Mouse (Mus musculus) retina, postnatal 1 day (tissue): Measurements from ENCODE around the gene Meis3.

Experiments used
- DNase-seq: peaks from one replicate; pipeline ENCODE4 v3.0.0-alpha.2; 2012

Meis3 gene

GRCm38 (mm10) chr7:16160702-16161101, 14.2 kb upstream of the Meis3 start:
- no peak for DNase-seq

DNA sequence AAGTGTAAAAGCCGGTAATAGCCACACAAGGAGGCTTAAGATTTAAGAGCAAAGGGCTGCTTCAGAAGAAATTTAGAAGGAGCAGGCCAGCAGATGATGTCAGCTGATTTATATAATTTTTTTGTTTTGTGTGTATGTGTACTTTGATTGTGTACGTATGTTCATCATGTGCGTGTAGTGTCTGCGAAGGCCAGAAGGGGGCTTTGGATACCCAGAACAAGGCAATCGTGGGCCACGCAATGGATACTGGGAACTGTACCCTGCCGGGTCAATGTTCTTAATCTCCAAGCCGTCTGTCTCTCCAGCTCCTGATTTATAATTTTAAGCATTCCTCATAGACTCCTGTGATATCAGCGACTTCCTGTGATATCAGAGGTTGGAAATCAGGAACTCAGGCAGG, 13.6 kb upstream of the Meis3 start:
- no peak for DNase-seq

DNA sequence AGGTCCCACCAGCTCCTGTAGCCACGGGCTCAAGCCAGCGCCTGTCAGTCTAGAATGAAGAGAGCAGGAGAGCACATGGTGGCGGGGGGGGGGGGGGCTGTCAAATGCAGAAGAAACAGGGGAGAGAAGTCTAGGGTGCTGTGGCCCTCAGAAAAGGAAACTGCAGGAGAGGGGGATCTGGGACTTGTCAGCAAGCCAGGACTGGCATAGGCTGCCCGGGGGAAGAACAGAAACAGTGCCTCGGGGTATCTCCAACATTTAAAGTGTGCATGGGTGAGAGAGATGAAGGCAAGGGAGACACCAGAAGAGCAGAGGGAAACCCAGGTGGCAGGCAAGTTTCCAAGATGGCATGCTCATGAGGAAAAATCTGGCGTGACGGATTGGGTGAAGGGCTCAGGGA, 12.9 kb upstream of the Meis3 start:
- DNase-seq, result no peak

- DNase-seq, result peak; percentile 55
Measured at GRCm38 (mm10) chr7:16172141-16172581, 2.7 kb upstream of the Meis3 start.

- DNase-seq, result no peak
Measured at GRCm38 (mm10) chr7:16172586-16173140, 2.2 kb upstream of the Meis3 start.

DNA sequence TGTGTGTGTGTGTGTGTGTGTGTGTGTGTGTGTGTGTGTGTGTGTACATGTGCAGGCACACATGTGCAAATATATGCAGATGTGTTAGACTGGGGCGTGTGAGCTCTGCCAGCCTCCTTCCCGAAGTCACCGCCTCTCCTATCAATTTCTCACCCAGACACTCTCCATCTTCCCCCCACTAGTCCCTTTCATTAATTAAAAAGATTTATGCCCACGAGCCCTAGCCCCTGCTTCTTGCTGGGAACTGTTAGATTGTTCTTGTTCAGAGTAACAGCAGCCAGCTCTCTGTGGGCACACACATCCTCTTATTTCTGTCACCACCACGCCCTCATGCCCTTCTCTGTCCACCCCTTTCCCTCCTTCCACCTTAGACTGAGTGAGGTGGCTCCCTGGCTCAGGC, 1.7 kb upstream of the Meis3 start:
- no peak for DNase-seq

- no peak for DNase-seq
Measured at GRCm38 (mm10) chr7:16175542-16175931, 647 bp downstream of the Meis3 start.

GRCm38 (mm10) chr7:16178114-16178513, 3.2 kb downstream of the Meis3 start:
- no peak for DNase-seq

DNA sequence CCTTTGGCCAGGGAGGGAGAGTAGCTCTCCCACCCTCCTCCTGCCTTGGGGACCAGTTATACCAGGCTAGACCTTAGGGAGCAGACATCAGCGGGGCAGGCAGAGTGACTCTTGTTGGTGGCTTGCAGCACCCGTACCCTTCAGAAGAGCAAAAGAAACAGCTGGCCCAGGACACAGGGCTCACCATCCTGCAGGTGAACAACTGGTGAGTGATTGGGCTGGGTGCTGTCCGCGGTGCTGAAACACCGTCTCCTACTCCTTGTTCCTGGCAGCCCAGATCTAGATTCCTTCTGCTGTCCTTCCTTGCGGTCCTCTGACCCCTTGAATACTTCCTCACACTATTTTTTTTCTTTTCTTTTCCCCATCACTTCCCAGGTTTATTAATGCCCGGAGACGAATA, 8.8 kb downstream of the Meis3 start:
- peak; percentile 29 for DNase-seq

DNA sequence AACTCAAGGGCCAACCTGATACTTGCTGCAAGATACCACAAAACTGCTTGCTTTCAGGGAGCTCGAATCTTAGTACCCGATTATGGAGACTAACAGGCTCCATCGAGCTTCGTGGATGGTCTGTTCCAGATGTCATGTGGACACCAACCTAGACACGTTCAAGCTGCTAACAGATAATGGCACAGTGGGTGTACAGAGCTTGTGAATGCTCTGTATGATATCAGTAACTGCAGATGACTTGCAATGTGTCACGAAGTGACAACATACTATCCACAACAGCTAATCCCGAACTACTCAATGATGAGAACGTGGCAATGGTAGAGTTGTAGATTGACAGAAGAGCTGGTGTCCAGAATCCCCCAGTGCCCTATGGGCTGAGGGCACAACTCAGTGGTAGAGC, 12.6 kb downstream of the Meis3 start:
- DNase-seq, result no peak

GRCm38 (mm10) chr7:16192315-16192714, 17.4 kb downstream of the Meis3 start:
- peak; percentile 81 for DNase-seq

GRCm38 (mm10) chr7:16193702-16194101, 18.8 kb downstream of the Meis3 start:
- DNase-seq, result no peak

GRCm38 (mm10) chr7:16196616-16197015, 21.7 kb downstream of the Meis3 start:
- DNase-seq, result no peak

DNA sequence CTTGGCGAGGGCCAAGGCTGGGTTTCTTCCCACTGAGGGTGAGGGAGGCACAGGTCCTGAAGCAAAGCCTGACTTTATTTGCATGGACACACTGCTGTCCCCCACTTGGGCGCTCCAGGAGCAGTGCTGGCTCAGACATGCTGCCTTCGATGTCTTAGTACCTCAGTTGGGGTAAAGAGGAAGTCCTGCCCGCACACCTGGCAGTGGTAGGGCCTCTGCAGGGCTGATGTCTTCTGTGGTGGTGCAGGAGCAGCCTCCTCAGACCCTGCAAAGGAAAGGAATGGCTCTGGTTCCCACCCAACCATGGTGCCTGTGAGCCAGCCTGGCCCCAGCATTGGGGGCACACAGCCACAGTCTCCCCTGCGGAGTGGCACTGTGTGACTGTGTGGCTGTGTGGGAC, 22.3 kb downstream of the Meis3 start:
- no peak for DNase-seq

GRCm38 (mm10) chr7:16198540-16198939, 23.6 kb downstream of the Meis3 start:
- no peak for DNase-seq

- DNase-seq, result no peak
Measured at GRCm38 (mm10) chr7:16201136-16201535, 26.2 kb downstream of the Meis3 start.

GRCm38 (mm10) chr7:16202756-16203504, 28.0 kb downstream of the Meis3 start:
- DNase-seq, result no peak

- no peak for DNase-seq
Measured at GRCm38 (mm10) chr7:16203505-16203903, 28.6 kb downstream of the Meis3 start.

- no peak for DNase-seq
Measured at GRCm38 (mm10) chr7:16204791-16205190, 29.9 kb downstream of the Meis3 start.

DNA sequence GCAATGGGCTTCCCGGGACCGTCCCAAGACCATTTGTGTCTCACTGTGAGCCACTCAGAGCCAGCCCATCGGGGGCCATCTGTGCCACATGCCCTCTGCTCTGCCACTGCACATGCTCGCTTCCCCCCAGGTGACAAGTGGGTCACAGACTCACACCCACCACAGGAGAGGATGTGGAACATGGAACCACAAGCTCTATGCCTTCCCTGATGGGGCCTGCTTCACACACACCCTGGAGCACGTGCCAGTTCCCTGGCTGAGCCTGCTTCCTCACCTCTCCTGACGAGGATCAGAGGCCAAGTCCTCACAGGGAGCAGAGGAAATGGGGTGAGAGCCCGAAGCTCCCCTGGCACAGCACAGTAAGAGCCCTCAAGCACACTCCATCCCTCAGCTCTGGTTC, 32.2 kb downstream of the Meis3 start:
- no peak for DNase-seq

DNA sequence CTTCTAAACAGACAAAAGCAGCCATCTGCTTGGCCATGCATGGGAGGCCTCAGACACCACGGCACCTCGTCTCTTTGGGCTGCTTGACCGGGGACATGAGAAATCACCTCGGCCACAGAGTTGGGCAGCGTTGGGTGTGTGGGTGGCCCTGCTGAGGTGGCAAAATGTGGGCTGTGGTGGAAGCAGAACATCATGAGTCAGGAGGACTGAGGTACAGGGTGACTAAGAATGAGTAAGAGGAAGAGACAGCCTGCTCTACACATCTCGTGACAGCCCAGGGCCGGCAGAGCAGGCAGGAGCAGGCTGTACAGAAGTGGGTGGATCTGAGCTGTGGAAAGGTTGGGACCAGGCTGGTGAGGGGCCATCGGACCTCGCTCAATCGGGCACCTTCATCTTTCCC, 32.6 kb downstream of the Meis3 start:
- DNase-seq, result no peak

DNA sequence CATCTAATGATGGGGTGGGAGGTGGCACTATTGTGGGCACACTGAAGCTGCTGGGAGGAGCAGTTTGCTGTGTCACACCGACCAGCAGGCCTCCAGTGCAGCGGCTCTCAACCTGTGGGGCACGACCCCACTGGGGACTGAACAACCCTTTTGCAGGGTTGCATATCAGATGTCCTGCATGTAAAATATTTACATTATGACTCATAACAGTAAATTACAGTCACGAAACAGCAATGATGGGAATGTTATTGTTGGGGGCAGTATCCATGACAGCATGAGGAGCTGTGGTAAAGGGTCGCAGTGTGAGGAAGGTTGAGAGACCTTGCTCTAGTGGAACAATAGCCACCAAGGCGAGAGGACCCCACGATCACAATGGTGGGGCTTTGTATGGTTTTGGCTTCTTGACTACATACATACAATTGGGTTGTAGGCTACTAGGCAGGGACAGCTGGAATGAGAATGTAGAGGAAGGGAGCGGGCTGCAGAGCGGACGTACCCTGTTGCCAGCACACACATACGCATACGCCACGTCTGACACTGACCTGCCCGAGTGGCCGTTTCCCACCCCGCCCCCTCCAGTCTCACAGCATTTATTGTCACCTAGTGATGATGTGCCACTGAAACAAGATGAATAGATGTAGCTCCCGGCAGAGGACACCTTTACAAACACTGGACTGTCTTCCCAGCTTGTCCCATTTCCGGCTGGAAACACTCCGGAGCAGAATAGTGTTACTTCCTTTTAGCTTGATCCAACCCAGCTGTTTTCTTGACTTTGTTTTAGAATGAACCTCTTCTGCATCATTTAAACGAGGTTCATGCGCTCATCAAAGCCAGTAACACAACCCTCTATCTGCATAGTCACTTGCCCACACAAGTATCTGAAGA, 34.1 kb downstream of the Meis3 start:
- no peak for DNase-seq

- no peak for DNase-seq
Measured at GRCm38 (mm10) chr7:16210862-16211365, 36.0 kb downstream of the Meis3 start.

DNA sequence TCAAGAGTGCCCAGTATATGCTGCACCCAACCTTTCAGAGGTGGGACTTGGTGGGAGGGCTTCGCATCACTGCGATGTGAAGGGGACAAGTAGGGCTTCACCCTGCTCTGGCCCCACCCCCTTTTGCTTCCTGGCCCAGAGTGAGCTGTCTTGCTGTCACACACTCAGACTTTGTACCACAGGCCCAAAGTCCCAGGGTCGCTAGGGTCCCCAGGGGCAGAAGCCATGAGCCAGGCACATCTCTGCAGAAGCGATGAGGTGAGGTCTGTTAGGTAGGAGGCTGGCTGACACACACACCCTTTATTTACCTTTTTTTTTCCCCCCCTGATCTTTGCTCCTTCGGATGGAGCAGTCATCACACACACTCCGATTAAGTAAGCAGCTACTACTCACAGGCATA, 38.3 kb downstream of the Meis3 start:
- no peak for DNase-seq
